Mouse (Mus musculus) kidney, adult 9 months (tissue): ENCODE data around the gene Lamb3.
"Not testable (repeated sequence)": the region's sequence is repeated elsewhere in the genome, so short reads cannot be mapped to it uniquely, and the experiment has no call there.

Experiments
- DNase-seq: peaks from one replicate; pipeline ENCODE4 v3.0.0; 2022

Gene Lamb3

DNA sequence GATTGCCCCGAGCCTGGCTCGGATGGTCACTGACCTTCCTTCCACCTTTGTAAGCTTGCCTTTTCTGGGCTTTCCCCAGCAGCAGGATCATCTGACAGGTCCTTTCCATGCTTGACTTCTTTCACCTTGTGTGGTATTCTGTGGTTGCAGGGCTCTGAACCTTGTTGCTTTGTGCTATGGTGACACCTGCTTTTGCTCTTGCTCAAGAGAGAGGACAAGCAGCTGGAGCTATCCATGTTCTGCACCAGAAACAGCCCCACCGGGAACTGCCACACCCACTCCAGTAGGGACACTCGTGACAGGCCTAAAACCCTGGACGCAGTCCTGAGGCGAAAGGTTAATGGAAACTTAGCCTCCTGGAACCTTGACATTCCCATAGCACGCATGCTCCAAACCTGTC is 43.9 kb downstream of the Lamb3 start:
- peak; percentile 82 for DNase-seq

DNA sequence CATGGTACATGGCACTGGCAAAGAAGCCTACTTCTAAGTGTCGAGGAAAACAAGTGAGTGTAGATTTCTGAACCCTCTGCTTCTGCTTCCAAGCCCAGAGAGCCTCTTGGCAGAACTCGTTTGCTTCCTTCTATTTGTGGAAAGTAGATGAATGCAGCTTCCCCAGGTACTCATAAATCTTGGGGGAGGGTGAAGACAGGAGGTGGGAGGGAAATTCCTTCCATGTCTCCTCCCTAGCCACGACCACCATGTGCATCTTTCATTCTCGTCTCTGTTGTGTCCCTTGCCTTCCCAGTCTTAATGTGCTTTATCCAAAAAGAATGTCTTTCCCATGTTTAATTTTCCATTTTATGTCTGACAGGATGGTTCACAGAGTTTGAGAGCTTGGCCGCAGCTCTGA is 45.1 kb downstream of the Lamb3 start:
- no peak for DNase-seq

GRCm38 (mm10) chr1:193253895-193254294 is 46.4 kb downstream of the Lamb3 start:
- DNase-seq: not testable (repeated sequence)

DNA sequence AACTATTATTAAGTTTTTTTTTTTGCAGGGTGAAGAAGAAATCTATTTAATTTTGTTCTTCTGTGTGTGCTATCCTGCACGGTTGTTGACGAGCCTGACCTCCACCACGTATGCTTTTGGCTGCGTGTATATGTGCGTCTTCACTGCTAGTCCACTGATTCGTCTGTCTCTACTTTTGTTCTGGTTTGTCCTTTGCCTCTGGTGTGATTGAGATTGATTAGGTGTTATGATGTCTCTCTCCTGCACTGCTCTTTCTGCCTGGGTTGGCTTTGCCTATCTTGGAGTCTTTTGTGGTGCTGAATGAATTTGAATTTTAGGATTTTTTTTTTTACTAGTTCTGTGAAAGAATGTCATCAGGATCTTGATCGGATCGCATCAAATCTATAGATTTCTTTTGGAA is 47.5 kb downstream of the Lamb3 start:
- no peak for DNase-seq

- peak; percentile 85 for DNase-seq
These were observed 48.2 kb downstream of the Lamb3 start for GRCm38 (mm10) chr1:193255488-193256288.

- DNase-seq: no peak
These were observed 48.7 kb downstream of the Lamb3 start for GRCm38 (mm10) chr1:193256289-193256577.

DNA sequence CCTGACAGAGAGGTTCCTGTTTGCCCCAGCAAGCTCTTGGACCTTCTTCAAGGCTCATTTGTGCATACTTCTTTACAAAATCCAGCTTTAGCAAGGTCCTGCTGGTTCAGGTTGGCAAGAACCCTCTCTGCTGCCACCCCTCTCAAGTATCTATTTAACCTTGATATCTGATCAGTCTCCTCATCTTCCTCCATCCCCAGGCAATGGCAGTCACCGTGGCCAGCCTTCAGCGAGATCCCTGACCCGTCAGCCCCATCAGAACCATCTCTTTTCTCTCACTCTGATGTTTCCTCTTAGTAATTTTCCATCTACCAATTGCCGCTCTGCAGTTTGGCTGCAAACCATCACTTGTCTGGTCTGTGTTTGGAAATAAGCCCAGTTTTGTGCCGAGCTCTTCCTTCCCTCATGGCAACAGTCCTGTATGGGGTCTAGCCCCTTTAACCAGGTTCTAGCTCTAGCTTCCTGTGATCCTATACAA is 49.2 kb downstream of the Lamb3 start:
- DNase-seq: no peak

DNA sequence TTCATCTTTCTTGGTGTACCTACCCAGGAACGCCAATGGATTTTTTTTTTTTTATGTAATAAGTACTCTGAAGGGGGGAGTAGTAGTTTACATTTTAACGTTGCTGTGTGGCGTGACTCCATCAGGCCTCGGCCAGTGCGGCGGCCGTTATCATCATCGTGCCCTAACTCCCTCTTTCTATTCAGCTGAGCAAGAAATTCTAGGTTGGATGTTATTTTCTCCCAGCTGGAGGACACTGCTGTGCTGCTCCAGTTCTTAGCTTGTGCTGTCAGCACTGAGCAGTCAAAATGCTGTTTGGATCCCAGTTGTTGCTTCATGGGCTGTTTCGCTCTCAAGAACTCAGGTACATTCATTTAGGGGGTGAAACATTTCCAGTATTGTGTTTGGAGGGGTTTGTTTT is 52.1 kb downstream of the Lamb3 start:
- no peak for DNase-seq

GRCm38 (mm10) chr1:193261897-193262548 is 54.5 kb downstream of the Lamb3 start:
- DNase-seq: peak; percentile 86

DNA sequence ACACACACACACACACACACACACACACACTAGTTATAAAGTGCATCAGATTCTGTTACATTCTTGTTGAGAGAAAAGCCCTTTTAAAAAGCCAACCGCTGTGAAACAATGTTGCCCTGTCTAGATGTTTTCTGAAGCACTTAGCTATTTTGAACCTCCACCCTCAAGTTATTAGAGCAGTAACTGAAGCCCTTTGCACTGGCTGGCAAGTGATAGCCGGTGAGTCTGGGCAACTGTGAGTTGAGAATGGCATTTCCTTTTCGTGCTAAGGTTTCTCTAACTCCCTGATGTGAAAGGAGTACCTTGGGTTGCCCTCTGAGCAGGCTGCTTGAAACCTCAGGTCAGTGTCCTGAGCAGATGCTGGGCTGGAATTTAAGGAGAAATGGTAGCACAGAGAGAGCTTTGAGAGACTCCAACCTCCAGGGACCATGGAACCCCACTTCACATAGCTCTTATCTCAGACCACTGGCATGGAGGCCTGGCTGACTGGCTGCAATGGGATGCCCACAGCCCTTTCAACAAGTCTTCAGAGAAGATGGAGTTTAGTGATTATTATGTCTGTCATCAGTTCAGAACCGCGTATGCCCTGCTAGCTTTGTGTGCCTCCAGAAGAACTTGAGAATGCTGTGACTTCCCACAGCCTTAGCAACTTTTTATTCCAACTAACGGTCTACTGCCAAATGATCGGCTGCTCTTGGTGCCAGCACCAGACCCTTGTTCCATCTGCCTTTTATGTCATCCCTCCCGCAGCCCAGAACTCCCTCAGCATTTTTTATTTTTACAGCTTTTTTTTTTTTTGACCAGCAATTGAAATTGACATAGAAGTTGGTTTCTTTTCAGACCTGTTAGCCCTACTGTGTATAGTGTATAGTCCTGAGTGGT is 55.8 kb downstream of the Lamb3 start:
- DNase-seq: peak; percentile 49

- peak; percentile 43 for DNase-seq
These were observed 56.6 kb downstream of the Lamb3 start, which contains the start of gene Hsd11b1 for GRCm38 (mm10) chr1:193263955-193264598. TSS of gene Hsd11b1 (minus strand) at chr1:193264075.

GRCm38 (mm10) chr1:193265734-193266133 is 58.2 kb downstream of the Lamb3 start:
- DNase-seq: no peak

DNA sequence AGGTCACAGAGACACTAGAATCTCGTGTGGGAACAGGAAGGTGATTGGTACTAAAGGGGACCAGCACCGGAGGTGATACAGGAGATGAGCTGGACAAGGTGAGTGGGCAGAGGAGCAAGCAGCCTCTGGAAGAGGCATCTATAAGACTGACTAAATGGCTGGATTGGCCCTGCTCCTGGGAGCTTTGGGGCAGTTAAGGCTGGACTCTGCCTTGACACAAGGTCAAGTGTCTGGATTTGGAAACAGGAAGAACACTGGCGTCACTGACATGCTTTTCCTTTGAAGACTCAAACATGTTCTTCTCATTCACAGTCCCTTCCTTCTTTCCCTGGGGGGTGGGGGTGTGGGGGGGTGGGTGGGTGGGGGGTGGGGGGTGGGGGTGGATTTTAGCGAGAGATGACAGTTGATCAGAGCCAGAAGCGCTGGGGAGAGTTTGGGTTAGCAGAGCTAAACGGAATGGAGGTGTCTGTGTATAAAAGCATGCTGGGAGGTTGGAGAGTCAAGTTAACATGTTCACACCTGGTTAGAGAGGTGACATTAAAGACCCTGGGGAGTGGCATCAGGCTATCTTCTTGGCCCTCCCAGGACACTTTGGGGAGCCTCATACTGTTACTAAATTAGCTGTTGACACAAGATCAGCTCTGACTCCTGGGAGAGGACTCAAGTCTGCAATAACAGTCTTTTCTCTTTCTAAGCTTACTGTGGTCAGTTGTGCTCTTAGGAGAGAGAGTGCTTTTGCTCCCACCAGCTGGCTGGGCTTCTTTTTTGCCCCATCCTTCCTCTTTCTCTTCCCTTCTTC is 63.7 kb downstream of the Lamb3 start:
- DNase-seq: peak; percentile 41

- peak; percentile 38 for DNase-seq
These were observed 64.8 kb downstream of the Lamb3 start for GRCm38 (mm10) chr1:193272137-193272915.

DNA sequence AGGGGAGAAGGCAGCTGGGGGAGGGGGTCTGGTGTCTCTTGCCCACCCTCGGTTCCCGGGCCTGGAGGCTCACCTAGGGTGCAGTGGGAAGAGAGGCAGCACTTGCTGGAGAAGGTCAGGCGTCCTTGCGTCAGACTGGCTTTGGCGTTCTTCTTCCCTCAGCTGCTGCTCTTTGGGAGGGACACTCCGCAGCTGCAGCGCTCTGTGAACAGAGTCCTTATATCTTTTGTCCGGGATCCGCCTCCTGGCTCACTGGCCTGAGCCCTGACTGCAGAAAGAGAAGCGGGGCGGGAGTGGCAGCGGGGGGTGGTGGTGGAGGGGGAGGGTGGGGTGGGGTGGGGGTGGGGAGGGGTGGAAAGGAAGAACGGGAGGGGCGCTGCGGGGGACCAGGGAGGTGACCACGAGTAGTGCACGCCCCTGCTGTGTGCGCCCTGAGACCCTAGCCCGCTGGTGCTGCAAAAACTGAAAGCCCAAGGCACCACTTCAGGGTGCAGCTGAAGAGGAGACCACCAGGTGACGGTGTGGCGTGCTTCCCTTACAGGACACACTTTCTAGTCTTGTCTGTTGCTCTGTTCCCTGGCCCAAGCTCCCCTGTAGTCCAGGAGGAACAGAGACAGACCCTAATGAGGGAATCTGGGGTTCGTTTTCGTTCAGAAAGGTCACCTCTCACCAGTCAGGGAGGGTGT is 65.6 kb downstream of the Lamb3 start, which contains the start of gene G0s2:
G0s2 (minus strand) TSS at position 302 of the 686 bp plus-strand sequence.
- DNase-seq: peak; percentile 92

DNA sequence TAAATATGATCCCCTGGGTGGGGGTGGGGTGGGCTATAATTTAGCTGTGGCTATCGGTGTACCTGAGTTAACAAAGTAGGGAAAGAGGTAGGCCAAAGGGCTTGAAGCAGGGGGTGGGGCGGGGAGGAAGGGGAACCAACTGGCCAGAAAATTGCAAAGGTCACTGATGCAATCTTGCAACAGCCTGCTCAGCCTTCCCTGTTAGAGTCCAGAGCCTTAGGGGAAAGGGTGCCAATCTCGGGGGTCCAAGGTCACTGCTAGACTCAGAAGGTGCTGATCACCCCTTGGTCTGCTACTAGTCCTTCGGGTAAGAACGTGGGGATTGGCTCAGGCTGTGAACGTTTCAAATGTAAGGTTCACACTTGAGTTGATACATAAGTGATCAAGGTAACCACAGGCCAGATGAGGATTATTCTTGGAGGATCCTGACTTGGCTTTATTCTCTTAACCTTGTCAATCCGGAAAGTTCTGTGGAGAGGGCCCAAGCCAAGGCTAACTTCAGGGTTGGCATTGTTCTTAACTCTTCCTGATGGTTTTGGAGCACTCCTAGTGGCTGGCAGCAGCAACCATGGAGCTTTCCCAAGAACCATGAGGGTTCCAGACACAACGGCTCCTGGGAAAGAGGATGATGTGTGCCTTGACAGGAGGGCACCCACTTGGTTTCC is 67.0 kb downstream of the Lamb3 start:
- DNase-seq: peak; percentile 76

GRCm38 (mm10) chr1:193278414-193279045 is 71.0 kb downstream of the Lamb3 start:
- DNase-seq: peak; percentile 66

DNA sequence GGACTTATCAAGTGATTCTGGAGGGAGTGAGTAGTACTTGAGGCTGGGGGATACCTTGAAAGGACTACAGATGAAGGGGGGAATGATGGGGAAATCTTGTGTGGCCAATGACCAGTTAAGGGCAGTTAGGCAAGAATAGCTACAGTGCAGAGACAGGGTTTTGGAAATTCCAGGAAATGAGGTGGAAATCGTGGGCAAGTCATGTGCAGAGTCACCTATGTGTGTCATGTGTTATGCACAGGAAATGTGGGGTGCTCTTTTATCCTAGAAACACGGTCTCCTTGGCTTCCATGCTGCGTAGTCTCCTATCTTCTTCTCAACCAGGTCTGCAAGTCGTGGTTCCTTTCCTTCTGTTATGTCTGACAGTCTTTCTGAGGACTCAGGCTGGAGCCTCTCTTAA is 72.0 kb downstream of the Lamb3 start:
- DNase-seq: no peak

GRCm38 (mm10) chr1:193281344-193281743 is 73.8 kb downstream of the Lamb3 start:
- DNase-seq: no peak
